Mouse (Mus musculus): Measurements from ENCODE around the gene Phlpp2.

GRCm38 (mm10) chr8:109987776-109988175 lies 119.4 kb downstream of the Phlpp2 start:
- TF ChIP-seq FLI1 (IDR thresholded peaks at IDR 0.05; ENCODE audit: low read length) (no peak), GATA1 (IDR thresholded peaks at IDR 0.05; ENCODE audit: borderline replicate concordance, low read length) (no peak)
